Mouse (Mus musculus) kidney, postnatal 14 days (tissue): Measurements from ENCODE around the gene Zfp455.
"Not testable (repeated sequence)": the region's sequence is repeated elsewhere in the genome, so short reads cannot be mapped to it uniquely, and the experiment has no call there.

Source experiments
- DNase-seq: peaks from one replicate; pipeline ENCODE4 v3.0.0; 2022; ENCODE audit warnings: mixed read lengths

Gene Zfp455

DNA sequence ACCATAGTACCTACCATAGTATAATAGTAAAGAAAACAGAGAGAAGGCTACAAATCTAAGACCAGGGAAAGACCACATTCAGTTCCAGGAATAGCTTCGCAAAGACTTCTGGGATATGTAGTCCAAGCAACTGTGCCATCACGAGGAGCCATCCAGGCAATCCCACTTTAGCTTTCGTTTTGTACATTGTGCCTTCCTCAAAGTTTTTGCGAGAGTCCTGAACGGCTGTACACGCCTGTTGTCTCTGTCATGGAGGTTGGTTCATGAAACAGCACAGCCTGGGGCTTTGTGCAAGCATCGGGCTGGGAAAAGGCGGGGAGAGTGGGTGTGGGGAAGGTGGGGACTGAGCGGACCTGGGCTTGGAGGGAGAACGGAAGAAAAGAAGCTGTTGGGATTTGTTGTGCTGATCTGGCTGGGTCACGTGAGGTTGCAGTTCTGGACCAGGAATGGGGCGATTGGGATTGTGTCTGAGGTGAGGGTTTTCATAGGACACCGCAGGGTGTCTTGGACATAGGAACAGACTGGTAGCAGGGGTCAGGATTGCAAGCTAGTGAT is at the start of gene Zfp455:
Gene Zfp455 (plus strand): TSS at position 167 of the 555 bp plus-strand sequence.
- DNase-seq: peak; percentile 67

DNA sequence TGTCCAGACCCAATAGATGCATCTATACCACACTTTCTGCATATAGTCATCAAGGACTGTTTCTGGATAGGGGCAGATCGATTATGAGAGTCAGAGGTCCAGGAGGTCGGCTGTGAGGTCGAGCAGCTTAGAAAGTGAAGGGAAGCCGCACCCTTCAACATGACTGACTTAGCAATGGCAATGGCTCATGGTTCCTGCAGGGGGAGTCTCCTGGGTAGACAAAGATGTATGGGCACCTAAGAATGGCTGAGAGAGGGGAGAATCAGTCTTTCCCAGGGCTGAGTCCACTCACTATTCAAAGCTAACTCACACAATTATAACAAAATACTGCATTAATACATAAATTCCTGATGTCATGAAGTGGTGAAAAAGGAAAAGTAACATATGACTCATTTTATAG is 28.2 kb upstream of the Zfp455 start:
- DNase-seq: not testable (repeated sequence)

DNA sequence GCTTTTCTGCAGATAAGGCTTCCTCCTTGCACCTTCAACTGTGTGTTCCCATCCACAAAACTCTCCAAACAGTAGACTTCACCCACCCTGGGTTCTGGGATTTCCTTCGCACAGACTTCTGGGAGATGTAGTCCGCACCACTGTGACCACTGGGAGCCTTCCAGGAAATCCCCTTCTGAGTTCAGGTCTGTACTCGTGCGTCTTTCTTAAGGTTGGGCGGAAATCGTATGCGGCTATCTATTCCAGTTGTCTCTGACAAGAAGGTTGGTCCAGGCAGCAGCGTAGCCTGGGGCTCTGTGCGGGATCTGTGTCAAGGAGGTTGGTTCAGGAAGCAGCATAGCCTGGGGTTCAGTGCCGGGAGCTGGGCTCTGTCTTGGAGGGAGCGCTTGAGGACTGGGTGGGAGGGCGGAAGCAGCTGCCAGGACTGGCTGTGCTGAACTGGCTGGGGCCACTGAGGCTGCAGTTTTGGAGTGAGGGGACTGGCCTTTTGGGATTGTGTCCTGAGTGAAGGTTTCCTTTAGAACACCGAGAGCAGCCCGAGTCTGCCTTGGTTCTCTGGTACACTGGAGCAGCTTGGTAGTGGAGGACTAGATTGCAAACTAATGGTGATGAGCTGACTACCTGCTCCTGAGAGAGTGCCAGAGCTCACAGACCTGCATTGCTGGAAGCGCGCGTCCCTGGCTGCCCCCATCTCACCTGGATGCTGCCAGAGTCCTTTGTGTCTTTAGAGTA is 21.1 kb upstream of the Zfp455 start, which contains the start of gene Rsl1:
Gene Rsl1 (plus strand): TSS at position 192 of the 732 bp plus-strand sequence.
- peak; percentile 86 for DNase-seq

DNA sequence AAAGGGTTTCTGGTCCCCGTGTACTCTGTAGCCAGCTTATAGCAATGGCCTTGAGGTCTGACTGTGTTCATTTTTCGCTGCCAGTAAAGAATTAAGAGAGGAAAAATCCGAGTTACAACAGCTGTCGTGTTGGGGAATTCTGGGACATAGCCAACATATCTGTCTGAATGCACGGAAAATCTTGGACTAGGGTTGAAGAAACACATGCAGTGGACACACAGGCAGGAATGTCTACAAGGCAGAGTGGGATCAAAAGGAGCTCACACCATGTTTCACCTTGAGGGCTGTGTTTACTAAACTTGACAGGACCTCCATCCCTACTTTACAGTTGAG is 20.6 kb upstream of the Zfp455 start:
- peak; percentile 19 for DNase-seq

DNA sequence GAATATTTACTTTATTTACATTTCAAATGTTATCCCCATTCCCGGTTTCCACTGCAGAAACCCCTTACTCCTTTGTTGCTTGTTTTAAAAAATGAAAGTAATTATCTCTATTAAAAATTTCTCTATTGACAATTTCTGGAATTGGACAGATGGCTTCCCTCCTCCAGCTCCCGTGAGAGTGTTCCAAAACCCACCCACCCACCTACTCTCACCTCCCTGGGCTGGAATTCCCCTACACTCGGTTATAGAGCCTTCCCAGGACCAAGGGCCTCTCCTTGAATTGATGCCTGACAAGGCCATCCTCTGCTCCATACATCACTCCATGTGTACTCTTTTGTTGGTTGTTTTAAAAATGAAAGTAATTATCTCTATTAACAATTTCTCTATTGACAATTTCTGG is 7.3 kb downstream of the Zfp455 start:
- DNase-seq: no peak

DNA sequence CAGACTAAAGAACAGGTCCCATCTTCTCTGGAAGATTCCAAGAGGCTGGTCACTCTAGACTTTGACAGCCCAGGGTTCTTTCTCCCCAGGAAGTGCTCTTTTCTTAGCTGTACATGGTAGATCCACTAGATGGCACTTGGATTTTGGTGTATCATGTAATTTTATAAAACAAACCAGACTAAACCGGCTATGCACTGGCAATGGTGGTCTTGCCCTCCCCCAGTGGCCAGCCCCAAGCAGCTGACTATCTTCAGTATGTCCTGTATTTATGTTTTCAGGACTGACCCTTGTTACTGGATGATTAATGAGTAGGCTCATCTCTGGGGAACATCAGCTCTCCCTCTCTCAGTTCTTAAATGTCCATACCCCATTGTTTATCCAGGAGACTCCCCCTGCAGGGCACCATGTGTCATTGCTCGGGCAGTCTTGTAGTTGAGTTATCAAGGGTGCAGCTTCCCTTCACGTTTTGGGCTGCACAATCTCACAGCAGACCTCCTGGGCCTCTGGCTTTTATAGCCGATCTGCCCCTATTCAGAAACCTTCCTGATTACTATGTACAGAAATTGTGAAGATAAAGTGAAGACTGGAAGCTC is 19.8 kb downstream of the Zfp455 start:
- DNase-seq: no peak
